Comparison of ENCODE assay signal across 10 mouse cellular contexts in genomic region chr16:77128683-77129082, GRCm38 (mm10).
DNase-seq lines count a peak whose midpoint lies in the region; ATAC-seq and TF ChIP-seq lines count a peak whose summit lies in the region.
"Had no signal": no experiment of that assay in that cellular context is flagged by ENCODE, and none has a peak within 500 bp of the region (broad histone marks: within the 10 kb centered on the region; RNA-seq: fewer than 3 reads in every experiment).

No protein-coding gene starts in this region.

- DNase-seq in heart, adult 2 months, result no peak
- no peak for DNase-seq in heart, adult 11 months
- DNase-seq in CH12.LX (ENCODE audit: extremely low read depth), result peak; percentile 21
- peak; percentile 74 for DNase-seq in embryo, embryonic 10.5 days (ENCODE audit: low spot score)
- no peak for DNase-seq in thymus, postnatal 0 days (ENCODE audit: low spot score)
- no peak for DNase-seq in kidney, postnatal 14 days
- no peak for DNase-seq in urinary bladder, postnatal 25 days (ENCODE audit: low spot score)
- DNase-seq: right cerebral cortex, adult 18-20 months had no signal

- H3K9ac ChIP-seq in heart, adult 2 months (ENCODE audit: low read depth, low read length), result no peak overlapping the region
- H3K9ac ChIP-seq in CH12.LX (ENCODE audit: insufficient read depth, low read depth), result no peak overlapping the region
- H3K9ac ChIP-seq in midbrain, embryonic 13.5 days (replicated peaks), result no peak overlapping the region
- H3K9ac ChIP-seq: lung, embryonic 15.5 days had no signal

- intact Hi-C loops in heart, adult 2 months (cut with DNase I), result loop anchor here (5.0 kb wide), 2 partner anchors 314 to 1029 kb away; no protein-coding TSS in a partner anchor

- H3K79me2 ChIP-seq in heart, adult 2 months (replicated peaks; ENCODE audit: control insufficient read depth, insufficient read depth, low read length), result no peaks in the 10 kb centered on the region
- H3K79me2 ChIP-seq in CH12.LX (replicated peaks; ENCODE audit: control insufficient read depth, extremely low read depth, insufficient read depth, poor library complexity, severe bottlenecking), result no peaks in the 10 kb centered on the region

- no peak overlapping the region for H3K4me3 ChIP-seq in heart, adult 2 months
- H3K4me3 ChIP-seq in CH12.LX (replicated peaks in 1 of 3; ENCODE audit: low read depth in 2 of 3, low read length in 2 of 3, poor library complexity in 1 of 3), result no peak overlapping the region
- H3K4me3 ChIP-seq in midbrain, embryonic 13.5 days (replicated peaks), result no peak overlapping the region
- H3K4me3 ChIP-seq: lung, embryonic 15.5 days had no signal

- dilution Hi-C loops in CH12.LX (cut with MboI; ENCODE audit: extremely low pct_ligation_motif_present, extremely low pct_unique_long_range_greater_than_20kb, low sequenced_read_pairs), result no loop called here

- no peak for TF ChIP-seq POLR2A in heart, adult 2 months (IDR thresholded peaks at IDR 0.05; ENCODE audit: insufficient read depth, low read depth, low read length)
- no peak for TF ChIP-seq POLR2A in CH12.LX (IDR thresholded peaks at IDR 0.05; ENCODE audit: low read depth, low read length)

- WGBS in heart, adult 2 months, result 17% methylated on average over 5 of the region's 5 CpGs
- WGBS in midbrain, embryonic 13.5 days, result 30% methylated on average over 5 of the region's 5 CpGs

- TF ChIP-seq RAD21 in CH12.LX (IDR thresholded peaks at IDR 0.05; ENCODE audit: low read depth, low read length), result peak; percentile 85

- 0 out of 2 replicates have a peak, but pooled peaks have one; percentile 53 for ATAC-seq in midbrain, embryonic 13.5 days

- no peaks in the 10 kb centered on the region for H3K36me3 ChIP-seq in heart, adult 2 months (ENCODE audit: control insufficient read depth, insufficient read depth, low read length)
- H3K36me3 ChIP-seq in CH12.LX (replicated peaks in 1 of 2; ENCODE audit: control insufficient read depth in 1 of 2, insufficient read depth in 1 of 2, low read length in 1 of 2), result no peaks in the 10 kb centered on the region
- H3K36me3 ChIP-seq in midbrain, embryonic 13.5 days, result no peaks in the 10 kb centered on the region
- H3K36me3 ChIP-seq: lung, embryonic 15.5 days had no signal

- no peaks in the 10 kb centered on the region for H3K27me3 ChIP-seq in heart, adult 2 months (ENCODE audit: control insufficient read depth, insufficient read depth, low read length)
- no peaks in the 10 kb centered on the region for H3K27me3 ChIP-seq in CH12.LX (replicated peaks)
- H3K27me3 ChIP-seq in midbrain, embryonic 13.5 days, result no peaks in the 10 kb centered on the region
- H3K27me3 ChIP-seq: lung, embryonic 15.5 days had no signal

- in situ Hi-C loops in CH12.LX (cut with MboI; ENCODE audit: low pct_ligation_motif_present, low pct_unique_long_range_greater_than_20kb, low sequenced_read_pairs), result loop anchor here (25.0 kb wide), 2 partner anchors 309 to 1034 kb away; no protein-coding TSS in a partner anchor

- no peaks in the 10 kb centered on the region for H3K4me1 ChIP-seq in heart, adult 2 months (ENCODE audit: control insufficient read depth, insufficient read depth, low read length)
- no peaks in the 10 kb centered on the region for H3K4me1 ChIP-seq in CH12.LX (ENCODE audit: control insufficient read depth in 1 of 2, insufficient read depth in 2 of 2)
- H3K4me1 ChIP-seq in midbrain, embryonic 13.5 days (replicated peaks), result peaks cover 9% of the 10 kb centered on the region
- H3K4me1 ChIP-seq: lung, embryonic 15.5 days had no signal

- no peaks in the 10 kb centered on the region for H3K9me3 ChIP-seq in CH12.LX (replicated peaks; ENCODE audit: low read length)
- H3K9me3 ChIP-seq in midbrain, embryonic 13.5 days, result no peaks in the 10 kb centered on the region
- H3K9me3 ChIP-seq: lung, embryonic 15.5 days had no signal

- H3K4me2 ChIP-seq in CH12.LX (ENCODE audit: insufficient read depth, low read depth, poor library complexity, severe bottlenecking), result no peak overlapping the region
- no peak overlapping the region for H3K4me2 ChIP-seq in midbrain, embryonic 13.5 days (replicated peaks)
- H3K4me2 ChIP-seq: lung, embryonic 15.5 days had no signal

- TF ChIP-seq CTCF in heart, adult 2 months (IDR thresholded peaks at IDR 0.05), result peak; percentile 72
- peak in 1 of 2 experiments; percentile 70; a peak in 2 of 4 replicates for TF ChIP-seq CTCF in CH12.LX (conservative IDR thresholded peaks at IDR 0.05 in 1 of 2, IDR thresholded peaks at IDR 0.05 in 1 of 2; ENCODE audit: low read depth in 2 of 2, low read length in 2 of 2)

- no peak overlapping the region for H3K27ac ChIP-seq in heart, adult 2 months
- H3K27ac ChIP-seq in CH12.LX (ENCODE audit: insufficient read depth, low read depth), result no peak overlapping the region
- no peak overlapping the region for H3K27ac ChIP-seq in midbrain, embryonic 13.5 days
- H3K27ac ChIP-seq: lung, embryonic 15.5 days had no signal

- TF ChIP-seq EP300 in heart, adult 2 months (IDR thresholded peaks at IDR 0.05; ENCODE audit: insufficient read depth, low read depth, low read length), result no peak
- TF ChIP-seq EP300 in CH12.LX (IDR thresholded peaks at IDR 0.05; ENCODE audit: low read length), result no peak

TF ChIP-seq in CH12.LX, 34 proteins besides CTCF, POLR2A, EP300 and RAD21:
- TF ChIP-seq USF1 (IDR thresholded peaks at IDR 0.05; ENCODE audit: low read depth, low read length) (no peak), PAX5 (IDR thresholded peaks at IDR 0.05; ENCODE audit: low read length) (no peak), MAZ (IDR thresholded peaks at IDR 0.05; ENCODE audit: low read depth, low read length) (no peak), SMC3 (IDR thresholded peaks at IDR 0.05; ENCODE audit: low read depth, low read length) (peak; percentile 49), ZNF384 (IDR thresholded peaks at IDR 0.05; ENCODE audit: low read depth, low read length) (no peak)

Comparison
In these comparisons a context has a peak if more than half of its experiments do, and no peak if none do; other contexts are left out.
1. DNase-seq: peak in CH12.LX (single experiment) and embryo, embryonic 10.5 days (single experiment); none in heart, adult 2 months (0 of 2), heart, adult 11 months (single experiment), thymus, postnatal 0 days (single experiment), kidney, postnatal 14 days (single experiment) and urinary bladder, postnatal 25 days (single experiment).